Mouse (Mus musculus) adrenal gland, adult (tissue): Measurements from ENCODE around the gene Gm10974.

ENCODE experiments used
- DNase-seq, 2 experiments: peaks; one replicate each; pipeline ENCODE4 v3.0.0; 2022 to 2023; ENCODE audit warnings: low spot score in 1 of 2; ENCODE audit not compliant: inconsistent age in 2 of 2

Gene Gm10974

GRCm38 (mm10) chr7:66358461-66358860, 7.2 kb upstream of the Gm10974 start:
- DNase-seq = no peak

GRCm38 (mm10) chr7:66359044-66359443, 6.7 kb upstream of the Gm10974 start:
- DNase-seq = peak; percentile 40 to 80

- DNase-seq = no peak
Observed at GRCm38 (mm10) chr7:66364491-66364890, 1.2 kb upstream of the Gm10974 start.

- no peak for DNase-seq
Observed at GRCm38 (mm10) chr7:66365411-66365810, 294 bp upstream of the Gm10974 start.

GRCm38 (mm10) chr7:66369071-66369933, 3.6 kb downstream of the Gm10974 start:
- DNase-seq = peak; percentile 35 to 73

GRCm38 (mm10) chr7:66369934-66370445, 4.3 kb downstream of the Gm10974 start:
- no peak for DNase-seq

GRCm38 (mm10) chr7:66370970-66371369, 5.3 kb downstream of the Gm10974 start:
- DNase-seq = no peak

GRCm38 (mm10) chr7:66373391-66373790, 7.7 kb downstream of the Gm10974 start:
- no peak for DNase-seq

GRCm38 (mm10) chr7:66375736-66376135, 10.0 kb downstream of the Gm10974 start:
- DNase-seq = peak; percentile 35 to 46

GRCm38 (mm10) chr7:66376560-66376959, 10.9 kb downstream of the Gm10974 start:
- DNase-seq = no peak

- no peak for DNase-seq
Observed at GRCm38 (mm10) chr7:66384213-66384612, 18.5 kb downstream of the Gm10974 start.

GRCm38 (mm10) chr7:66384891-66385290, 19.2 kb downstream of the Gm10974 start:
- DNase-seq = no peak

GRCm38 (mm10) chr7:66385826-66386225, 20.1 kb downstream of the Gm10974 start:
- DNase-seq = no peak

GRCm38 (mm10) chr7:66386411-66386810, 20.7 kb downstream of the Gm10974 start:
- no peak for DNase-seq

- DNase-seq = peak in 1 of 2 experiments; percentile 72
Observed at GRCm38 (mm10) chr7:66387419-66387812, 21.7 kb downstream of the Gm10974 start.

GRCm38 (mm10) chr7:66387813-66388521, 22.3 kb downstream of the Gm10974 start, which contains the start of gene Lrrk1:
Gene Lrrk1, minus strand, starts transcription at chr7:66388350.
- peak; percentile 74 to 89 for DNase-seq

GRCm38 (mm10) chr7:66388621-66389532, 23.2 kb downstream of the Gm10974 start:
- peak; percentile 73 to 93 for DNase-seq

GRCm38 (mm10) chr7:66397288-66397687, 31.6 kb downstream of the Gm10974 start:
- DNase-seq = no peak

GRCm38 (mm10) chr7:66401605-66402004, 35.9 kb downstream of the Gm10974 start:
- no peak for DNase-seq

- no peak for DNase-seq
Observed at GRCm38 (mm10) chr7:66402876-66403275, 37.2 kb downstream of the Gm10974 start.

- DNase-seq = peak; percentile 26 to 50
Observed at GRCm38 (mm10) chr7:66404141-66404540, 38.4 kb downstream of the Gm10974 start.
